8 mouse cellular contexts compared by ENCODE assay signal in the genomic region with DNA sequence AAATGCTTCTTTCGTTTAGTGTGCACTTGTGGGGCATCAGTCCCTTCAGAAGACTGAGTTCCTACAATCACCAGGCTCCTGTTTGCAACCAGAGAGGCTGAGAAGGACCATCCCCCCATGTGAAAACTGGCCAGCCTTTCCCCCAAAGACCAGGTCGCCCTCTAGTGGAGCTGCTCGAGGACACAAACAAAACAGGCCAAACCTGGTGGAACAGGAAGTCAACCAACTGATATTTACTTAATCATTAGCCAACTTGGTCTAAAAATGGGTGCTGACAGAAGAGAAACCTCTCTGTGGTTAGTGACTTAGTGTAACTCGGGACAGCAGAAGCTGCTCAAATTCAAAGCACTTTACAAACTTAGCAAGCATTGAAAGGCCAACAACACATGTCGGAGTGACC. TPM values are rescaled to one million over a fixed set of nuclear protein-coding genes. Genes with fewer than 3 reads are reported as not detected.
DNase-seq lines count a peak whose midpoint lies in the region.

No protein-coding gene starts in this region.

- peak; percentile 77 for DNase-seq in CD4-positive helper T cell, adult 2 months (ENCODE audit: low read depth, low spot score)
- peak; percentile 90 for DNase-seq in NIH3T3 (ENCODE audit: low read depth)
- peak; percentile 87 to 94 for DNase-seq in cerebellum, postnatal 14 days
- DNase-seq in heart, postnatal 14 days: peak; percentile 82 to 89
- peak; percentile 58 to 67 for DNase-seq in layer of hippocampus, adult 8-10 months (ENCODE audit: low spot score in 2 of 2)
- peak; percentile 96 for DNase-seq in lung, postnatal 10 days
- peak; percentile 74 for DNase-seq in right cerebral cortex, postnatal 4 days
- DNase-seq in urinary bladder, postnatal 36 days (ENCODE audit: low spot score in 2 of 2): peak; percentile 77 to 87

- intact Hi-C loops in heart, postnatal 14 days (cut with DNase I): loop anchor here (1.0 to 2.0 kb wide), 2 partner anchors 16 to 61 kb away; partner anchors contain the start of gene Pck2

RNA-seq across cellular contexts. Expression of gene Dcaf11, which starts 2.8 kb away (rescaled TPM):
- total RNA-seq in heart, postnatal 14 days (2021): 100 to 1,000 TPM; 112 to 118 TPM
- 10 to 100 TPM; 74.0 to 93.1 (median 82.3) TPM for total RNA-seq in layer of hippocampus, adult 8-10 months (2022)

RNA-seq across cellular contexts. Expression of gene A730061H03Rik, which starts 3.2 kb away (rescaled TPM):
- under 1 TPM in 1 of 2 experiments, not detected in 1; 0.69 TPM for total RNA-seq in heart, postnatal 14 days (2021)
- 1 to 10 TPM in 2 of 4 experiments, under 1 TPM in 1, not detected in 1; 0.94 to 2.0 (median 1.4) TPM for total RNA-seq in layer of hippocampus, adult 8-10 months (2022)

RNA-seq across cellular contexts. Expression of gene Pck2, which starts 16.9 kb away (rescaled TPM):
- total RNA-seq in heart, postnatal 14 days (2021): 10 to 100 TPM; 17.7 to 23.0 TPM
- total RNA-seq in layer of hippocampus, adult 8-10 months (2022): 10 to 100 TPM; 43.4 to 61.5 (median 50.3) TPM

RNA-seq across cellular contexts. Expression of gene Fitm1, which starts 18.4 kb away (rescaled TPM):
- 100 to 1,000 TPM; 204 to 226 TPM for total RNA-seq in heart, postnatal 14 days (2021)
- total RNA-seq in layer of hippocampus, adult 8-10 months (2022): not detected

RNA-seq across cellular contexts. Expression of gene Psme1, which starts 20.9 kb away (rescaled TPM):
- 100 to 1,000 TPM; 218 to 238 TPM for total RNA-seq in heart, postnatal 14 days (2021)
- 10 to 100 TPM; 57.9 to 75.0 (median 67.3) TPM for total RNA-seq in layer of hippocampus, adult 8-10 months (2022)

Comparison
In these comparisons a context has a peak if more than half of its experiments do, and no peak if none do; other contexts are left out.
1. Peak in every context shown above with its lines: DNase-seq.